Mouse (Mus musculus) hindbrain, embryonic 11.5 days (tissue): ENCODE measurements around the gene Tshz3. TPM values are rescaled to one million over a fixed set of nuclear protein-coding genes. Genes with fewer than 3 reads are reported as not detected.

Source experiments
- ATAC-seq: fragments of 200-750 bp; cut with Nextera tagmentation; 2 replicates; pipeline ENCODE4 v1.8.0; 2017; ENCODE audit warnings: mild to moderate bottlenecking, moderate TSS enrichment, moderate library complexity; ENCODE audit not compliant: low FRiP score
- DNase-seq: peaks from one replicate; pipeline ENCODE4 v3.0.0-alpha.2; 2015; ENCODE audit warnings: low spot score
- H3K27ac ChIP-seq: fragments of 300-500 bp; sonication (generic); 2 replicates; pipeline ENCODE4 v1.5.1; 2014; ENCODE audit warnings: mild to moderate bottlenecking, low read depth, low read length
- H3K27me3 ChIP-seq: fragments of 300-500 bp; sonication (generic); 2 replicates; pipeline ENCODE4 v1.6.1; 2014; ENCODE audit warnings: mild to moderate bottlenecking, low read length, moderate library complexity, mixed read lengths; ENCODE audit not compliant: control insufficient read depth, insufficient read depth
- H3K36me3 ChIP-seq: fragments of 300-500 bp; sonication (generic); 2 replicates; pipeline ENCODE4 v1.6.1; 2014; ENCODE audit warnings: mild to moderate bottlenecking, low read length, moderate library complexity, mixed read lengths; ENCODE audit not compliant: control insufficient read depth, insufficient read depth
- H3K4me1 ChIP-seq: fragments of 300-500 bp; sonication (generic); replicated peaks from 2 replicates; pipeline ENCODE4 v1.6.1; 2014; ENCODE audit warnings: low read length, mixed read lengths; ENCODE audit not compliant: control insufficient read depth, insufficient read depth
- H3K4me2 ChIP-seq: fragments of 300-500 bp; sonication (generic); replicated peaks from 2 replicates; pipeline ENCODE4 v1.6.1; 2014; ENCODE audit warnings: mild to moderate bottlenecking, low read depth, low read length
- H3K4me3 ChIP-seq: fragments of 300-500 bp; sonication (generic); 2 replicates; pipeline ENCODE4 v1.5.1; 2014; ENCODE audit warnings: low read depth, low read length
- H3K9ac ChIP-seq: fragments of 300-500 bp; sonication (generic); 2 replicates; pipeline ENCODE4 v1.6.1; 2014; ENCODE audit warnings: low read depth, low read length
- H3K9me3 ChIP-seq: fragments of 300-500 bp; sonication (generic); 2 replicates; pipeline ENCODE4 v1.6.1; 2016; ENCODE audit warnings: low read length; ENCODE audit not compliant: control insufficient read depth
- WGBS: fragments of 180-500 bp; shearing (Covaris S2); extraction: QIAGEN DNeasy Blood & Tissue Kit; methylation state at CpG from one replicate; pipeline ENCODE4 v1.1.7; 2014; 5-methylcytosine and 5-hydroxymethylcytosine counted together
- polyA plus RNA-seq: library from polyadenylated mRNA; unstranded; fragments of >200 nt; fragmentation: Nextera tagmentation; extraction: Ambion mirVana; gene quantifications from 2 replicates; pipeline ENCODE4 v1.2.1, GENCODE M21; 2014

The Tshz3 gene
- polyA plus RNA-seq, 1 experiment from 2014 or later = 21.3 TPM

DNA sequence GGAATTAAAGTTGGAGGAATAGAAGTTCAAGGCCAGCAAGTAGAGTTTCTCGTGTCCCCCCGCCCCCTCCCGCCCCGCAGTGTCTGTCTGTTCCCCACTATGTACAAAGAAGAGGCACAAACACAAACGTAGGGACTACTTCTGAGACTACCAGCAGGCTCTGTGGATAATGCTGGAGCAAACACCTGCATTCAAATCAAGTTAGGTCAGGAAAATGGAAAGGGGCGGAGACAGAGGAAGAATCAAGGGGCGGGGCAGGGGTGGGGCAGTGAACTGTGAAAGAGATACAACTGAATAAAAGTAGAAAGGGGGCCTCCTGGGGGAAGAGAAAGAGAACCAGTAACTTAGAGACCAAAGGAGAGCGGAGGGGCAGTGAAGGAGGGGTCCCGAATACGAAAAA, 19.4 kb upstream of the Tshz3 start:
- Histone ChIP-seq H3K36me3 (no peaks in the 10 kb centered on the region), H3K9me3 (no peaks in the 10 kb centered on the region), H3K4me3 (no peak overlapping the region), H3K9ac (no peak overlapping the region), H3K27me3 (no peaks in the 10 kb centered on the region; the same call in 1 of the 2 replicates), H3K27ac (no peak overlapping the region), H3K4me1 (peaks cover 8% of the 10 kb centered on the region), H3K4me2 (peak overlapping the region; percentile 25; the same call in 1 of the 2 replicates)
- peak; percentile 54 for DNase-seq
- 0 out of 2 replicates have a peak, but pooled peaks have one; percentile 37 for ATAC-seq
- 1% methylated on average over 10 of the region's 10 CpGs for WGBS

DNA sequence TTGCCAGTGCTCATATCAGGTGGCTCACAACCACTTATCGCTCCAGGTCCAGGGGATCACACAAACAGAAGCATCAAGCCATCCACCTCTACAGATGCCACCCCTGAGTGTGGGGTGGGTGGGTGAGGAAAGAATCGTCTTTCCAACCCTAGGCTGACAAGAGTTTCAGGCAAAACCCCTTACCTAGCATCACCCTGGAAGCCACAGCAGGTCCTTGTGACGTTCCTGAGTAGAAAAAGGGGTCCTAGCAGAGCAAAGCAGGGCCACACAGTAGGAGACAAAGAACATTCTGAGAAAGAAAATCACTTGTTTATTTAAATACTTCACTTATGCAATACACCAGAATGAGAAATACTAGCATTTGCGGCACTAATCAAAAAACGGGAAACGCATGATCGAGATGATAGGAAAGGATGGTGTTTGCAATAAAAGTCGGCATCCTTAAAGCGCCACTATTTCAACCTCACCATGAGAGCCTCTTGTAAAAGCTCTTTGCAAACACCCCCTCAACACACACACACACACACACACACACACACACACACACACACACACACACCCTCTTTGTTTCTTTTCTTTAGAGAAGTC, 18.8 kb upstream of the Tshz3 start:
- Histone ChIP-seq H3K9ac (no peak overlapping the region), H3K27me3 (no peaks in the 10 kb centered on the region; the same call in 1 of the 2 replicates), H3K4me2 (peak overlapping the region; percentile 25), H3K9me3 (no peaks in the 10 kb centered on the region), H3K27ac (no peak overlapping the region), H3K4me1 (peaks cover 8% of the 10 kb centered on the region), H3K4me3 (no peak overlapping the region), H3K36me3 (no peaks in the 10 kb centered on the region)
- 3% methylated on average over 9 of the region's 9 CpGs for WGBS
- ATAC-seq = no peak
- DNase-seq = peak; percentile 55

DNA sequence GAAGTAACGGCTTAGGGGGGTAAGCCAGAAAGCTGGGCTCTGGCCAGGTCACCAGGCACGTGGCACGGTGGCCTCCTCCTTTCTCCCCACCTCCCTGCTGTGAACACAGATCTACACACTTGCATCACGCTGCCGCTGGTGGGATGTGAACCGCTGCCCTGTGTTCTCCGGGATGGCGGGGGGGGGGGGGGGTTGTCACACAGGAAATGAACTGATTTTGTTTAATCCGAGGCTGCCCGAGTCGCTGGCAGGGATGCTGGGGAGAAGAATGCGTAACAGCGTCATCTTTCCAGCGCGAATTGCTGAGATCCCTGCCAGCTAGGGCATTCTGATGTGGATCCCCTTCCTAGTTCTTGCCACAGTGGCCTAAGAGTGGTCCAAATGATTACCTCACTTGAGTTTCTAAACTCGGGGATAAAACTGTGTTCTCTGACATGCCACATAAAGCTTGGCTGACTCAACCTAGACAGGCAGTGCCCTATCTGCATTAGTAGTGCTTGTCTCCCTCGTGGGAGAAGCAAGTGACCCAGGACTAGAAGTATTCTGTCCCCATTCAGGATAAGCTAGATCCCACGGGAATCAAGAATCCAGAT, 18.0 kb upstream of the Tshz3 start:
- Histone ChIP-seq H3K9me3 (no peaks in the 10 kb centered on the region), H3K4me2 (peak overlapping the region; percentile 46), H3K9ac (peak overlapping the region; percentile 35; the same call in 1 of the 2 replicates), H3K27me3 (no peaks in the 10 kb centered on the region; the same call in 1 of the 2 replicates), H3K27ac (no peak overlapping the region), H3K4me3 (0 out of 2 replicates have a peak overlapping the region, but pooled peaks have one; percentile 16), H3K4me1 (peaks cover 8% of the 10 kb centered on the region), H3K36me3 (no peaks in the 10 kb centered on the region)
- ATAC-seq = no peak
- WGBS = under 1% methylated on average over 18 of the region's 18 CpGs
- peak; percentile 39 for DNase-seq

DNA sequence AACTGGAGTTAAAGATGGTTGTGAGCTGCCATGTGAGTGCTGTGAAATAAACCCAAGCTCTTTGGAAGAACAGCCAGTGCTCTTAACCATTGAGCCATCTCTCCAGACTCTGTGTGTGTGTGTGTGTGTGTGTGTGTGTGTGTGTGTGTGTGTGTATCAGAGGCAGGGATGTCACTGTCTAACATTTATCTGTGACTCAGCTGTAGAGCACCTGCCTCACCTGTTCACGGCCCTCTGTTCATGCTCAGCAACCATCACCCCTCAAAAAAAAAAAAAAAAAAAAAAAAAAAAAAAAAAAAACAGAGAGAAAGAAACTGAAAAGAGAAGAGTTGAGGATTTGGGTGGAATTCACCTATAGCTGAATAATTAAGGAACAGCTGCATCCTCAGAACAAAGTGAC, 10.4 kb upstream of the Tshz3 start:
- ATAC-seq (no peak), DNase-seq (no peak)
- no peaks in the 10 kb centered on the region for H3K36me3 ChIP-seq
- H3K4me1 ChIP-seq = peaks cover 2% of the 10 kb centered on the region; the same call in 1 of the 2 replicates
- H3K9ac ChIP-seq = no peak overlapping the region
- peaks cover 10% of the 10 kb centered on the region for H3K27me3 ChIP-seq
- H3K4me3 ChIP-seq = no peak overlapping the region
- no peaks in the 10 kb centered on the region for H3K9me3 ChIP-seq
- 93% methylated on average over 1 of the region's 1 CpGs for WGBS
- no peak overlapping the region for H3K4me2 ChIP-seq
- no peak overlapping the region for H3K27ac ChIP-seq

DNA sequence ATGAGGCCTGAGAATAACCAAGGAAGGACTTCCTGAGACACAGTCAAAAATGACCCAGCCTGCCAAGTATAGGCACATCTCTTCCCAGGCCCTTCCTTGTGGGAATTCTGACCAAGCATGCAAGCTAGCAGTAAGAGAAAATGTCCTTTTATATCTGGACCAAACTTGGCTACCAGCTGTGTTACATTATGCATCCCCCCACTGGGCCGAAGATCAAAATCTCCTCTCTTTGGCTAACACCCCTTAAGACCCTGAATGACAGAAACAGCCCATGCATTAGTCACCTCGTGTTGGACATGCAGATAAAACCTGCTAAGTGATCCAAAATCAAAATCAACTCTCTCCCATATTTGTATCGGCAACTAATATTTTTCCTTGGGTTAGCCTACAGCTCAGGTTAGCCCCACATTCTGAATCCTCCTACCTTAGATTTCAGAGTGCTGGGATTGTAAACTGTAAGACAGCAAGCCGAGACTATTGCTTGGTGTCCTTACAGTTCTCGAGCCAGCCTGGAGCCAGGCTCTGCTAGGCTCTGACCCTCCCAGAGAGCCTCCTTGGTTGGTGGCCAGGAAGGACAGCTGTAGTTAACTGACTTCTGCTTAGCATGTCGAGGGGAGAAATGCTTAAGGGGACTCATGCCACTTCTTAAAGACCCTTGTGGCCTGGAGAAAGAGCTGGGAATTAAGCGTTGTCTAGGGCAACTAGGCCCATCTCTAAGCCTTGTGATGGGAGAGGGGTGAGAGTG, 8.7 kb upstream of the Tshz3 start:
- Histone ChIP-seq H3K27me3 (peaks cover 22% of the 10 kb centered on the region), H3K9me3 (no peaks in the 10 kb centered on the region), H3K4me3 (no peak overlapping the region), H3K4me2 (no peak overlapping the region), H3K4me1 (peaks cover 2% of the 10 kb centered on the region; the same call in 1 of the 2 replicates), H3K36me3 (no peaks in the 10 kb centered on the region), H3K9ac (no peak overlapping the region), H3K27ac (no peak overlapping the region)
- DNase-seq = no peak
- ATAC-seq = no peak
- WGBS = 69% methylated on average over 7 of the region's 7 CpGs

DNA sequence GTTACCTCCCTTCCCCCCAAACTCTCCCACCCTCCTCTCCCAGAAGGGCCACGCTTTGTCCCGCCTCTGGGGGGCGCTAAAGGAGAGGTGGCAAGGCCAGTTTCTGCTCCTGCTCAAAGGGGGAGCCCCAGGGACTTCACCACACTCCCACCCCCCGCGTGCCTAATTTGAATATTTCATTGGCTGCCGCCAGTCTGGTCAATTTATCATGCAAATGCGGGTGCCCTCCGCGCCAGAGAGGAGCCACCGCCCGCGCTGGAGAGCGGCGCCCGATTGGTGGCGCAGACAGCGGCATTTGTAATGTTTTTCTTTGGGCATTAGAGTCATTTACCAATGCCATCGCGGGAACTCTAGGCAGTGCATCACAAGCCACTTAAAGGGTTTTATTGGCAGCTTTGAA, 7.4 kb upstream of the Tshz3 start:
- DNase-seq = peak; percentile 67
- WGBS = under 1% methylated on average over 19 of the region's 19 CpGs

DNA sequence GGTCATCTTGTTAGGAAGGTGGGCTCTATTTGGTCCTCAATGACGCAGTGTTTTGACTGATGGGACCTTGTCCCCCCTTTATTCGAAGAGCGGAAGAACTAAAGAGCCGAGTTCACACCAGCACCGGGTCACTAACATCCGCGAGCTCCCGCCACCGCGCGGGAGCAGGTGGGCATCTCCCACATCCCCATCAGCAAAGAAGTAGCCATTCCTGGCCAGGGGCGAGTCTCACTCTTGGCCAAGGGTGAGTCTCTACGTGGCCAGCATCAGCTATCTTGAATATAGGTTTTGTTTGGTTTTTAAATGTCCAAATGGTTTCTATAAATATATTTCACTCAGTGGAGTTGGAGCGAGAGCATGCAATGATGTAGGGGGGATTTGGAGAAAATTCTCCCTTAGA, 6.3 kb upstream of the Tshz3 start:
- no peaks in the 10 kb centered on the region for H3K9me3 ChIP-seq
- no peak for DNase-seq
- peaks cover 29% of the 10 kb centered on the region for H3K27me3 ChIP-seq
- H3K27ac ChIP-seq = no peak overlapping the region
- no peak overlapping the region for H3K9ac ChIP-seq
- no peak overlapping the region for H3K4me3 ChIP-seq
- no peak overlapping the region; the same call in 1 of the 2 replicates for H3K4me2 ChIP-seq
- under 1% methylated on average over 14 of the region's 14 CpGs for WGBS
- peaks cover 5% of the 10 kb centered on the region; the same call in 1 of the 2 replicates for H3K4me1 ChIP-seq
- no peak for ATAC-seq
- no peaks in the 10 kb centered on the region for H3K36me3 ChIP-seq

More for the DNA sequence above, 7.4 kb upstream of the Tshz3 start:
- peak; percentile 73 for ATAC-seq
- Histone ChIP-seq H3K27ac (no peak overlapping the region), H3K27me3 (peaks cover 29% of the 10 kb centered on the region), H3K9me3 (no peaks in the 10 kb centered on the region), H3K4me1 (peaks cover 5% of the 10 kb centered on the region; the same call in 1 of the 2 replicates), H3K4me2 (no peak overlapping the region), H3K36me3 (no peaks in the 10 kb centered on the region), H3K4me3 (no peak overlapping the region), H3K9ac (no peak overlapping the region)

DNA sequence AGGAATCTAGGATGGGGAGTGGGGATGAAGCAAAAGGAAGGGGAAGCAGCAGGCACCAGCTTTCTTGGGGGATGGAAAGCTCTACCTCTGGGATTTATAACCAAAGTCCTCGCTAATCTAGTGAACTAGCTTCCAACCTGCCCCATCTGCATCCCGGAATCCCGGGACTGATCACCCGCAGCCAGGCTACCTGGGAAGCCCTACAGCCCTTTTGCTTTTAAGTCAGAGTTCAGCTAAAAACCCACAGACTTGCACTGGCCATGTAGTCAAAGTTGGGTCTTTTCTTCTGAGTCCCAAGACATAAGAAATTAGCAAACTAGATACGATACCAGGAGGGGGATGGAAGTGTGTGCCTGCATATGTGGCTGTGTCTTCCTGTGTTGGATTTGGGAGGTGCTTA, 5.5 kb upstream of the Tshz3 start:
- no peak for DNase-seq
- 1% methylated on average over 5 of the region's 5 CpGs for WGBS

More for the DNA sequence above, 5.5 kb upstream of the Tshz3 start:
- ATAC-seq = no peak
- no peaks in the 10 kb centered on the region for H3K9me3 ChIP-seq
- H3K4me3 ChIP-seq = no peak overlapping the region
- no peaks in the 10 kb centered on the region for H3K36me3 ChIP-seq
- H3K4me1 ChIP-seq = peaks cover 5% of the 10 kb centered on the region; the same call in 1 of the 2 replicates
- peaks cover 29% of the 10 kb centered on the region for H3K27me3 ChIP-seq
- no peak overlapping the region for H3K9ac ChIP-seq
- no peak overlapping the region for H3K27ac ChIP-seq
- no peak overlapping the region for H3K4me2 ChIP-seq
